In genomic region chr2:163054335-163054840, GRCm38 (mm10) we compare ENCODE assay signal across 8 mouse cellular contexts. TPM values are rescaled to one million over a fixed set of nuclear protein-coding genes. Genes with fewer than 3 reads are reported as not detected.
DNase-seq lines count a peak whose midpoint lies in the region; ATAC-seq lines count a peak whose summit lies in the region.

TSS of gene Mybl2 (plus strand) at chr2:163054687.

- peak; percentile 94 to 96 for DNase-seq in B cell, adult 2 months
- DNase-seq in brain, adult 2 months (ENCODE audit: low read depth, low spot score) = peak; percentile 91
- DNase-seq in heart, embryonic 10.5 days (ENCODE audit: low spot score) = peak; percentile 98
- peak; percentile 99 for DNase-seq in liver
- peak; percentile 96 for DNase-seq in spleen, postnatal 4 days (ENCODE audit: low spot score in 2 of 2)

- peak within 1 kb of the TSS; percentile 86 for H3K4me3 ChIP-seq in heart, embryonic 10.5 days
- H3K4me3 ChIP-seq in kidney, embryonic 15.5 days (replicated peaks) = peak within 1 kb of the TSS; percentile 77

- ATAC-seq in erythroblast, adult 5-6 weeks (replicated peaks; ENCODE audit: low FRiP score, poor library complexity, severe bottlenecking) = peak; percentile 95
- peak; percentile 99 for ATAC-seq in kidney, embryonic 15.5 days (replicated peaks; ENCODE audit: low FRiP score)
- ATAC-seq in monocyte, adult 5-6 weeks (replicated peaks; ENCODE audit: insufficient number of reproducible peaks, low FRiP score, low TSS enrichment, poor library complexity, severe bottlenecking) = peak; percentile 99

- H3K9me3 ChIP-seq in heart, embryonic 10.5 days = no peaks in the 10 kb centered on the region
- no peaks in the 10 kb centered on the region for H3K9me3 ChIP-seq in kidney, embryonic 15.5 days (replicated peaks)

- peak within 1 kb of the TSS; percentile 93 for H3K27ac ChIP-seq in heart, embryonic 10.5 days
- peak within 1 kb of the TSS; percentile 68 for H3K27ac ChIP-seq in kidney, embryonic 15.5 days

- 0 out of 2 replicates have a peak, but pooled peaks cover 4% of the 10 kb centered on the region for H3K36me3 ChIP-seq in heart, embryonic 10.5 days
- 0 out of 2 replicates have a peak, but pooled peaks cover 4% of the 10 kb centered on the region for H3K36me3 ChIP-seq in kidney, embryonic 15.5 days

- peak within 1 kb of the TSS; percentile 70 for H3K9ac ChIP-seq in kidney, embryonic 15.5 days

- peaks cover 53% of the 10 kb centered on the region for H3K4me1 ChIP-seq in heart, embryonic 10.5 days
- peaks cover 22% of the 10 kb centered on the region for H3K4me1 ChIP-seq in kidney, embryonic 15.5 days

- H3K4me2 ChIP-seq in kidney, embryonic 15.5 days = peak within 1 kb of the TSS; percentile 99

- H3K27me3 ChIP-seq in heart, embryonic 10.5 days (ENCODE audit: insufficient read depth, poor library complexity, severe bottlenecking) = no peaks in the 10 kb centered on the region
- no peaks in the 10 kb centered on the region for H3K27me3 ChIP-seq in kidney, embryonic 15.5 days

- under 1% methylated on average over 48 of the region's 48 CpGs for WGBS in heart, embryonic 10.5 days
- under 1% methylated on average over 48 of the region's 48 CpGs for WGBS in kidney, embryonic 15.5 days

RNA-seq across cellular contexts. Expression of gene Mybl2, which starts in this region (rescaled TPM):
- 9.2 and 22.2 TPM in 2 replicates for total RNA-seq in erythroblast, adult 5-6 weeks (2015; ENCODE audit: low replicate concordance)
- 35.9 and 65.1 TPM in 2 replicates for total RNA-seq in erythroblast, adult 5-6 weeks (2017; ENCODE audit: low replicate concordance)
- polyA plus RNA-seq in heart, embryonic 10.5 days (2016; fragmentation: Nextera tagmentation; extraction: Ambion mirVana) = 30.2 and 38.2 TPM in 2 replicates
- polyA plus RNA-seq in kidney, embryonic 15.5 days (2015; fragmentation: Nextera tagmentation; extraction: Ambion mirVana) = 25.7 and 29.4 TPM in 2 replicates
- total RNA-seq in monocyte, adult 5-6 weeks (2017) = 0.32 to 1.5 TPM in 2 of 3 replicates, not detected in the other

Comparison
In these comparisons a context has a peak if more than half of its experiments do, and no peak if none do; other contexts are left out.
1. Peak in every context shown above with its lines: DNase-seq, ATAC-seq, H3K4me3 ChIP-seq and H3K27ac ChIP-seq.